Mouse (Mus musculus) CH12.LX (cell line): ENCODE data around the gene Galnt3. TPM values are rescaled to one million over a fixed set of nuclear protein-coding genes. Genes with fewer than 3 reads are reported as not detected.

Source experiments
- DNase-seq: peaks from one replicate; pipeline ENCODE4 v3.0.0-alpha.2; 2013; ENCODE audit errors: extremely low read depth
- H3K27ac ChIP-seq: 2 replicates; pipeline ENCODE4 v1.5.1; 2012; ENCODE audit warnings: low read depth, mild to moderate bottlenecking, control low read depth, moderate library complexity; ENCODE audit not compliant: insufficient read depth
- H3K27me3 ChIP-seq: replicated peaks from 2 replicates; pipeline ENCODE3; 2012; ENCODE audit warnings: inconsistent platforms
- H3K36me3 ChIP-seq, 2 experiments: replicated peaks in 1 of 2; 2 replicates each; pipeline versions ENCODE3 to v1.6.1; 2012; ENCODE audit warnings: inconsistent platforms in 1 of 2, low read length in 1 of 2, mild to moderate bottlenecking in 1 of 2, mixed read lengths in 1 of 2, moderate library complexity in 1 of 2; ENCODE audit not compliant: control insufficient read depth in 1 of 2, insufficient read depth in 1 of 2
- H3K4me1 ChIP-seq, 2 experiments: 2 replicates each; pipeline ENCODE4 v1.6.1; 2012; ENCODE audit warnings: inconsistent platforms in 1 of 2, moderate library complexity in 1 of 2; ENCODE audit not compliant: insufficient read depth in 2 of 2, control insufficient read depth in 1 of 2
- H3K4me2 ChIP-seq: 2 replicates; pipeline ENCODE4 v1.6.1; 2012; ENCODE audit warnings: low read depth, mild to moderate bottlenecking, control low read depth; ENCODE audit not compliant: poor library complexity, insufficient read depth, severe bottlenecking
- H3K4me3 ChIP-seq, 3 experiments: fragments of 150-350 bp in 1 of 3; sonication (generic) in 1 of 3; replicated peaks in 1 of 3; 2 replicates each; pipeline versions ENCODE3 to v1.5.1; 2011 to 2012; ENCODE audit warnings: low read depth in 2 of 3, low read length in 2 of 3, mild to moderate bottlenecking in 2 of 3, moderate library complexity in 2 of 3, control low read depth in 1 of 3, improper control_type of control experiment in 1 of 3, inconsistent platforms in 1 of 3, mixed read lengths in 1 of 3; ENCODE audit not compliant: poor library complexity in 1 of 3
- H3K79me2 ChIP-seq: replicated peaks from 2 replicates; pipeline ENCODE4 v1.6.1; 2012; ENCODE audit warnings: mild to moderate bottlenecking, moderate library complexity; ENCODE audit not compliant: control insufficient read depth, poor library complexity, insufficient read depth, severe bottlenecking; ENCODE audit errors: extremely low read depth
- H3K9ac ChIP-seq: 2 replicates; pipeline ENCODE4 v1.6.1; 2012; ENCODE audit warnings: low read depth, mild to moderate bottlenecking, control low read depth, moderate library complexity; ENCODE audit not compliant: insufficient read depth
- H3K9me3 ChIP-seq: replicated peaks from 2 replicates; pipeline ENCODE3; 2012; ENCODE audit warnings: low read length, inconsistent platforms, mixed read lengths
- BHLHE40 ChIP-seq: IDR thresholded peaks from 2 replicates; pipeline ENCODE4 v1.6.1; 2011; ENCODE audit warnings: mild to moderate bottlenecking, low read depth, low read length, improper control_type of control experiment
- CHD1 ChIP-seq: IDR thresholded peaks from 2 replicates; pipeline ENCODE4 v1.6.1; 2012; ENCODE audit warnings: low read depth, low read length, improper control_type of control experiment, inconsistent platforms
- CHD2 ChIP-seq: IDR thresholded peaks from 2 replicates; pipeline ENCODE4 v1.6.1; 2011; ENCODE audit warnings: low read length, improper control_type of control experiment
- CTCF ChIP-seq, 2 experiments: IDR thresholded peaks in 1 of 2; conservative IDR thresholded peaks in 1 of 2; 2 replicates each; pipeline ENCODE4 v1.5.1; 2011 to 2012; ENCODE audit warnings: low read depth in 2 of 2, low read length in 2 of 2, improper control_type of control experiment in 1 of 2, inconsistent platforms in 1 of 2, mild to moderate bottlenecking in 1 of 2, moderate library complexity in 1 of 2
- GABPA ChIP-seq: IDR thresholded peaks from 2 replicates; pipeline ENCODE4 v1.6.1; 2012; ENCODE audit warnings: low read depth, low read length, improper control_type of control experiment, inconsistent platforms; ENCODE audit not compliant: insufficient replicate concordance
- JUN ChIP-seq: IDR thresholded peaks from 2 replicates; pipeline ENCODE4 v1.6.1; 2011; ENCODE audit warnings: low read depth, mild to moderate bottlenecking, low read length, improper control_type of control experiment, moderate library complexity; ENCODE audit not compliant: insufficient read depth
- JUND ChIP-seq: conservative IDR thresholded peaks from 2 replicates; pipeline ENCODE4 v1.6.1; 2011; ENCODE audit warnings: low read depth, low read length, improper control_type of control experiment
- KAT2A ChIP-seq: IDR thresholded peaks from 2 replicates; pipeline ENCODE4 v1.6.1; 2012; ENCODE audit warnings: low read length, improper control_type of control experiment, inconsistent platforms; ENCODE audit not compliant: insufficient replicate concordance
- MAFK ChIP-seq: IDR thresholded peaks from 2 replicates; pipeline ENCODE4 v1.6.1; 2011; ENCODE audit warnings: low read length, improper control_type of control experiment; ENCODE audit not compliant: insufficient replicate concordance
- MAX ChIP-seq: IDR thresholded peaks from 2 replicates; pipeline ENCODE4 v1.6.1; 2011; ENCODE audit warnings: low read length, improper control_type of control experiment
- MAZ ChIP-seq: IDR thresholded peaks from 2 replicates; pipeline ENCODE4 v1.6.1; 2012; ENCODE audit warnings: low read depth, mild to moderate bottlenecking, inconsistent platforms, low read length, improper control_type of control experiment, moderate library complexity
- NELFE ChIP-seq: IDR thresholded peaks from 2 replicates; pipeline ENCODE4 v1.6.1; 2011; ENCODE audit warnings: low read depth, low read length, improper control_type of control experiment
- POLR2A ChIP-seq: IDR thresholded peaks from 2 replicates; pipeline ENCODE4 v1.6.1; 2011; ENCODE audit warnings: low read depth, mild to moderate bottlenecking, improper control_type of control experiment, low read length
- RAD21 ChIP-seq: IDR thresholded peaks from 2 replicates; pipeline ENCODE4 v1.6.1; 2011; ENCODE audit warnings: low read depth, mild to moderate bottlenecking, low read length, improper control_type of control experiment, moderate library complexity
- RCOR1 ChIP-seq: conservative IDR thresholded peaks from 2 replicates; pipeline ENCODE4 v1.6.1; 2012; ENCODE audit warnings: low read depth, mild to moderate bottlenecking, inconsistent platforms, low read length, improper control_type of control experiment
- SIN3A ChIP-seq: IDR thresholded peaks from 2 replicates; pipeline ENCODE4 v1.6.1; 2012; ENCODE audit warnings: low read length, improper control_type of control experiment, inconsistent platforms
- UBTF ChIP-seq: IDR thresholded peaks from 2 replicates; pipeline ENCODE4 v1.6.1; 2012; ENCODE audit warnings: low read depth, mild to moderate bottlenecking, inconsistent platforms, low read length, improper control_type of control experiment, moderate library complexity
- USF1 ChIP-seq: IDR thresholded peaks from 2 replicates; pipeline ENCODE4 v1.6.1; 2014; ENCODE audit warnings: low read depth, mild to moderate bottlenecking, inconsistent platforms, low read length, improper control_type of control experiment
- ZC3H11A ChIP-seq: IDR thresholded peaks from 2 replicates; pipeline ENCODE4 v1.6.1; 2012; ENCODE audit warnings: low read depth, mild to moderate bottlenecking, inconsistent platforms, low read length, improper control_type of control experiment
- ZKSCAN1 ChIP-seq: IDR thresholded peaks from 2 replicates; pipeline ENCODE4 v1.6.1; 2012; ENCODE audit warnings: low read depth, inconsistent platforms, low read length, improper control_type of control experiment, borderline replicate concordance
- ZMIZ1 ChIP-seq: IDR thresholded peaks from 2 replicates; pipeline ENCODE4 v1.6.1; 2012; ENCODE audit warnings: low read depth, mild to moderate bottlenecking, inconsistent platforms, low read length, improper control_type of control experiment
- ZNF384 ChIP-seq: IDR thresholded peaks from 2 replicates; pipeline ENCODE4 v1.6.1; 2012; ENCODE audit warnings: low read depth, low read length, improper control_type of control experiment, inconsistent platforms
- dilution Hi-C: fragments of 300-500 bp; cut with MboI; formaldehyde crosslinking; loops from 2 replicates; pipeline ENCODE4 v1.14.3; 2020; ENCODE audit warnings: low sequenced_read_pairs; ENCODE audit not compliant: extremely low pct_unique_long_range_greater_than_20kb, extremely low pct_ligation_motif_present
- in situ Hi-C: fragments of 300-500 bp; cut with MboI; formaldehyde crosslinking; loops from 3 replicates; pipeline ENCODE4 v1.14.3; 2019; ENCODE audit warnings: low sequenced_read_pairs, low pct_ligation_motif_present, low pct_unique_long_range_greater_than_20kb, mixed read lengths
- polyA plus RNA-seq: library from polyadenylated mRNA; unstranded; fragments of >175 nt; gene quantifications from 2 replicates; pipeline ENCODE4 v1.2.1, GENCODE M21; 2012; ENCODE audit warnings: low read depth; ENCODE audit not compliant: insufficient read length
- total RNA-seq, 2 experiments: library from RNA; depleted of rRNA; stranded (reverse); fragments of 300-350 nt in 1 of 2; fragments of >200 nt in 1 of 2; gene quantifications; 2 replicates each; pipeline ENCODE4 v1.2.3; 2012 to 2014

The Galnt3 gene
- total and polyA plus RNA-seq, 3 experiments = 0.55 to 0.76 TPM; not detected in 1

DNA sequence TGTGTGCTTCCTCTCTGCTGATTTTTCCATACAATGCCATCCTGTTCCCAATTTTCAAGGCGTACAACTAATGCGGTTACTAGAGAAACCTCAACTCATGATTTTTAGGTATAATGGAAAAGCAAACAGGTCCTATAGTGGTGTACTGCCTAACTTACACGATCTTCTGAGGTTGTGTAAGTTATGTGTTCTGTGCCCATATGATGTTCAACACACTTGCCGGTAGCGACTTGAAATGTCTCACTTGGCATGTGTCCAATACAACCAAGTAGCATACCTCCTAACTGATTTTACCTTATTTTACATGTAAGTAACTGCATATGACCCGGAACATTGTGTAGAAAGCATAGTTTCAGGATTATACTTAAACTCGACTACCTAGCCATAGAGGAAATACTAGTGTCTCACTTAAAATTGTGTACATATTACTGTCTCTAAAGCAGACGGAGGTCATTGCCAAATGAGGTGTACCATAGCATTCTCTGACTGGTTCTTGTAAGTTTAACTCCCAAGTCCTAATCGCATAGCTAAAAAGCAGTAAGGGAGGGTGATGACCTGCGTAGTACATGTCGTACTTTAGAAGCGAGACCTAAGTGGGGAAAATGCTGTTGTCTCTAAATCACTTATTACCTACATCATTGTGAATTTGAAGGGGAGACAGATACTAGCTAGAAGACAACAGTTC lies 80.2 kb downstream of the Galnt3 start:
- TF ChIP-seq UBTF (no peak), SIN3A (no peak), JUN (no peak), USF1 (no peak), CHD1 (no peak)
- Histone ChIP-seq H3K4me1 (no peaks in the 10 kb centered on the region), H3K9me3 (peaks cover 27% of the 10 kb centered on the region), H3K36me3 (no peaks in the 10 kb centered on the region), H3K9ac (no peak overlapping the region), H3K79me2 (no peaks in the 10 kb centered on the region), H3K4me3 (no peak overlapping the region), H3K4me2 (no peak overlapping the region), H3K27me3 (no peaks in the 10 kb centered on the region), H3K27ac (no peak overlapping the region)
- dilution Hi-C loops = no loop called here
- DNase-seq = no peak
- in situ Hi-C loops = no loop called here

DNA sequence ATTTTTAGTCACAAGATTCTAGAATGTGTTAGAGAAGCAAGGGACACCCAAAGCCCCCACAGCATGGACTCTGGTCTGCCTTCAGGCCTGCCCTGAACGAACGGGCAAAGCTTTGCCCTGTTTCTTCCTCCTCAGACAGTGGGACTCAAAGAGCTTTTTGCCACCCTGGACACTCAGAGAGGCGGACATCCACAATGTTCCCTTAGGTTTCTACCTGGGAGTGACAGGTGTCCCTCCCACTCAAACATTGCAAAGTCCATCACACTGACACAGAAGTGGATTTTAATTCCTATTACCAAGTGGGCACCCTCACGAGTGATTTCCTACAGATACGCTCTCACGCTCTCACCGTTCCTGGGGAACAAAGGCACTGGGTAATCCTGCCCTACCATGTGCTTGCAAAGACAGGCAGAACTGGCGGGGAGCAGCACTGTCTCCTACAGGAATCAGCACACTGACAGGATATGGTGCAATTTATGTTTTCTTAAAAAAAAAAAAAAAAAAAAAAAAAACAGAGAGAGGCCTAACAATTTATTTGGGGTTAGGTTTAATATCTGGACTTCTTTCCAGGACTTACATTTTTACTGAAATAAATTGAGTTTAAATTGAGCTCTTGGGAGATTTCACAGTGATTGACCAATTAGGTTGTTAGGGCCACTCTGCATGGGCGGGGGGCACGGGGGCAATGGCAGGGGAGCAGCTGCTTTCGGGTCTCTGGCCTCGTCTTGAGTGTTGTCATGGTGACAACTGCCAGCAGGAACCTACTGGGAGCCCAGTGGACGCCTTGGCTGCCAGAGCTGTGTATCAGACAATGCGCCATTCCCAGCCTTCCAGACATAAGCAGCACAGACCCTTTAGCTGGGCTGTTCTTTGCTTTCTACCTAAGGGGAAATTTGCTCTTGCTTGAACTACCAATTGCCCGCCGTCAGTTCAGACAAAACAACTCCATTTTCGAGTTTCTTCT lies 81.1 kb downstream of the Galnt3 start:
- dilution Hi-C loops = no loop called here
- Histone ChIP-seq H3K4me2 (no peak overlapping the region), H3K4me3 (no peak overlapping the region), H3K36me3 (no peaks in the 10 kb centered on the region), H3K9me3 (peaks cover 26% of the 10 kb centered on the region), H3K9ac (no peak overlapping the region), H3K27me3 (no peaks in the 10 kb centered on the region), H3K79me2 (no peaks in the 10 kb centered on the region), H3K27ac (no peak overlapping the region), H3K4me1 (no peaks in the 10 kb centered on the region)
- TF ChIP-seq CTCF (conservative IDR thresholded peaks at IDR 0.05 in 1 of 2, IDR thresholded peaks at IDR 0.05 in 1 of 2; ENCODE audit: low read depth in 2 of 2, low read length in 2 of 2) (no peak), BHLHE40 (no peak), ZMIZ1 (no peak), MAFK (no peak), CHD1 (no peak), ZNF384 (no peak), GABPA (no peak), NELFE (no peak), KAT2A (no peak), ZC3H11A (no peak), MAZ (no peak), ZKSCAN1 (no peak), CHD2 (no peak), RAD21 (no peak), RCOR1 (no peak), POLR2A (no peak), MAX (no peak), JUND (no peak)
- in situ Hi-C loops = no loop called here
- no peak for DNase-seq
